Mouse (Mus musculus): Measurements from ENCODE around the gene Smap1. TPM values are rescaled to one million over a fixed set of nuclear protein-coding genes. Genes with fewer than 3 reads are reported as not detected.
"Not testable (repeated sequence)": the region's sequence is repeated elsewhere in the genome, so short reads cannot be mapped to it uniquely, and the experiment has no call there.

Smap1 gene
- total RNA-seq (2021), result 100 to 1,000 TPM; 140 to 143 TPM
- long read RNA-seq, experiment 1, transcript Smap1-201 (10 exons, 2,289 nt), result major isoform, 13 of 109 reads
- long read RNA-seq, experiment 1, partial matches to known transcripts, result 91 of 109 reads
- long read RNA-seq, experiment 1, other reads (novel, unspliced or antisense), result 5 of 109 reads
- long read RNA-seq, experiment 2, transcript Smap1-201 (10 exons, 2,289 nt), result major isoform, 7 of 75 reads
- long read RNA-seq, experiment 2, partial matches to known transcripts, result 11 of 75 reads
- long read RNA-seq, experiment 2, other reads (novel, unspliced or antisense), result 57 of 75 reads

DNA sequence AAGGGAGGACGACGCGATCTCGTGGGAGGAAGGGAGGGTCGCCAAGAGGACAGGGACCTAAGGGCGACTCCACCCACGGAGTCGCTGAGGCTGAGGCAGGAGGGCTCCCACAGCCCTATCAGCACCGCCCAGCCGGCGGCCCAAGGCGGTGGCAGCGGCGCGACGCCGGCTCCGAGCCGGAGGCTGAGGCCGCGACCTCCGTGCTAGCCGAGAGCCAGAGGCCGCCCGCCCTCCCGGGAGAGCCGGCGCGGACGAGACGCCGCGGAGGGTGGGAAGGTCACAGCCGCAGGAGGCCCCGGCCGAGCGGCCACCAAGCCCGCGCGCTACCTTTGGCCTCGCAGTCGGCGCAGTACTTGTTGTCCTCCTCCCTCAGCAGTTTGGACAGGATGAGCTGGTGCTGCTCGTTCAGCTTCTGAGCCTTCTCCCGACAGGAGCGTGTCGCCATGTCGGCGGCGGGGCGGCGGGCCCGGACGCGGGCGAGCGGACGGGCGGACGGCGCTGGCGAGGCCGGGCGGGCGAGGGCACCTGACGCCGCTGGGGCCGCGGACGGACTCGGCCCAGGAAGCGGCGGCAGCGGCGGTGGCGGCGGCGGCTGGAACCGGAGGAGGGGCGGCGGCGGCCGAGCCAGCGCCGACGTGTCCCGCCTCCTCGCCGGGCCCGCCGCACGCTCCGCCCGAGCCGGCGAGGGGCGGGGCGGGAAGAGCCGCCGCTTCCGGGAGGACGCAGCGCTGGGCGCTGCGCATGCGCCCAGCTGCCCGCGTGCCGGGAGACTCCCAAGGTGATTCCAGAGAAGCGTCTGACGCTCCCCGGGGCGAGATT, at the start of gene Smap1:
TSS of gene Smap1 (minus strand) at position 607 of the 819 bp plus-strand sequence.
- peak; percentile 80 to 86 for DNase-seq (ENCODE audit: low spot score in 2 of 2)

DNA sequence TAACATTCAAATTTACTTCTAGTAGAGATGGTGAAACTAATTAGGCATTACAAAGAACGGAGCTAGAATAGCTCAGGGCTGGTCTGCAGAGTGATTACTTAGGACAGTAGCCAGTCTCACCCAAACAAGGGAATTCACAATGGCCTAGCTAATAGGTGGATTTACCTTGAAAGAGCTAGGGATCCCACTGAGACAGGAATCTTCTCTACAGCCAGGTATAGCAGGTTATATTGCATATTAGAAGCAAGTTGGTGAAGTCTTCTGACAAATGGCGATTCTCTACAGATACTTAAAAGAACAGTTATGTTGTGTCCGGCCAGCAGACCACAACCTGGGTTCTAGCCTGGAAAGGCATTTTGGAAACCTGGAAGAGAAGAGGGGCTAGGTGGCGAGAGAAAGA, 49.0 kb upstream of the Smap1 start:
- DNase-seq (ENCODE audit: low spot score in 2 of 2), result not testable (repeated sequence)

DNA sequence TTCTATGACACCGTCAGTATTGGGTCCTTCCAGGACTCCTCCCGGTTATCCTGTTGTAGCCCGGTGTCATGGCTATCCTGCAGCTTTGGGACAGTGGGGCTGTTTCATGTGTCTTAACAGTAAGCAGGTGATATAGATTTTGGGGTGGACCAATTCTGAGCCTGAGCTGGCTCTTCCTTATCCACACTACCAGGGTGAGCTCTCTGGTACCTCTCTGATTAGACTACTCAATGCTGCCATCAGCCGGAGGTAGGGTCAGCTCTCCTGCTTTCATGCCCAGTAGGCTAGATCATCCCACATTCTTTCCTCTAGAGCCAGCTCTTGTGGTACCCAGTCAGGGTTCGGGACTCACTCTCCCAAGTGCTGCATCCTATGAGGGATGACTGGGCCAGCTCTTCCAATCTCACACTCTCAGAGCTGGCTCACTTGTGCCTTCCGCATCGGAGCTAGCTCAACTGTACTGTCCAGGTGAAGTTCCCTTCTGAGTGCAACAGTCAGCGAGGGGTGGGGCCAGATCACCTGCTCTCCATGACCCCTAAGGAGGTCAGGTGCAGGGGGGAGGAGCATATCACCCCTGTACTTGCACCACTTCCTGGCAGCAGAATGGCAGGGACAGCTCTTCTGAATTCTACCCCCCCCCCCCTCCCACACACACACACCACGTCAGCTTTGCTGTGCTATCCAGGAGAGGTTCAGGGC, 46.1 kb upstream of the Smap1 start:
- no peak for DNase-seq (ENCODE audit: low spot score in 2 of 2)

DNA sequence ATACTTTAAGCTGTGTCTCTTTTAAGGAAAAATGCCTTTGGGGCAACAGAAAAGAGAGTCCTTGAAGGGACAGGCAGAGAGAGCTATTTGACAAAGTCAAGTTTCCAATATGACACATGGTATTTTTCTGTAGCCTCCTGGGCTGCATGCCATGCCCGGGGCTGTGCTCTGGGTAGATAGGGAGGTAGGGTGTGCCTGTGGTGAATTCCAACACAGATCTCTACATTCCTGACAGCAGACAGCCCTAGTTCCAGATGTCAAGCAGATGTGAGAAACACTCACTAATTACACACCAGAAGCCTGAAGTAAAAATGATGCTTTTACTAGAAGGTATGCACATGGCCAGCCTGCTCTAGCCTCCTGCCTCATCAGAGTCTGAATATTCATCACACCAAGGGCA, 44.1 kb upstream of the Smap1 start:
- no peak for DNase-seq (ENCODE audit: low spot score in 2 of 2)

DNA sequence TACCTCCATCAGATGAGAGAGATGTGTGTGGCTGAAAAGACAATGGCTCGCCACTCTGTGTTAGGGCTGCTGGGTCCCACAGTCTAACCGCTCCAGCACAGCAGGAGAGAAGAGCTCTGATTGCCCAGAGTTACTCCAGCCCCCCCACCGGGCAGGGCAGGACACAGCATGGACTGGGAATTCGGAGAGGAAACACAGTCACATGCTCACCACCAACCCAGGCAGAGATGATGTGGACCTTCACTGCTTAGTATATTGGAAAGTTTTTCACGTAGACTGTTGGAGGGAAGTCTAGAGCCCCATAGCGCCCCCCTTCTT, 37.3 kb upstream of the Smap1 start:
- DNase-seq (ENCODE audit: low spot score in 2 of 2), result no peak

DNA sequence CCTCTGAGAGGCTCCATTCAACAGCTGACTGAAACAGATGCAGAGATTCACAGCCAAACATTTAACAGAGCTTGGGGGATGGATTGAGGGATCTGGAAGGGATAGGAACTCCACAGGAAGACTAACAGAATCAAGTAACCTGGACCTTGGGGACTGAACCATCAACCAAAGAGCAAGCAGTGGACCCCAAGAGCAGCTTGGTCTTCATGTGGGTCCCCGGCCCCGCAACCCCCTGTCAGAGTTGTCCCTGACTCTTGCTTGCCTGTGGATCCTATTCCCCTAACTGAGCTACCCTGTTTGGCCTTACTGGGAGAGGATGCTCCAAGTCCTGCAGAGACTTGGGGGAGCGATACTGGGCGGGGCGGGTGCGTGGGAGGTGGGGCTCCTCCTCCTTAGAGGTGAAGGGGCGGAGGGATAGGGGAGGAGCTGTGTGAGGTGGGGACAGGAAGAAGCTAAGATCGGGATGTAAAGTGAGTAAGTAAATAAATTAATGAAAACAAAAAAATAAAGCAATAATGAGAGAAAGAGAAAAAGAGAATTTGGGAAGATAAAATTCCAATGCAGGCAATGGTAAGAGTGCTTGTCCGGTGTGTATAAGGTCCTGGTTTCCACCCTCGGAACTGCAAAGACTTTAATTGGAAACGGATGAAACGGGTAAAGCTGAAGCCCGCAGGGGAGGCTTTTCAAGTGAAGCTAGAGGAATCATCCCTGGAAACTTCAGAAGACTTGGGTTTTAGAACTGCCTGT, 36.7 kb upstream of the Smap1 start:
- no peak for DNase-seq (ENCODE audit: low spot score in 2 of 2)

DNA sequence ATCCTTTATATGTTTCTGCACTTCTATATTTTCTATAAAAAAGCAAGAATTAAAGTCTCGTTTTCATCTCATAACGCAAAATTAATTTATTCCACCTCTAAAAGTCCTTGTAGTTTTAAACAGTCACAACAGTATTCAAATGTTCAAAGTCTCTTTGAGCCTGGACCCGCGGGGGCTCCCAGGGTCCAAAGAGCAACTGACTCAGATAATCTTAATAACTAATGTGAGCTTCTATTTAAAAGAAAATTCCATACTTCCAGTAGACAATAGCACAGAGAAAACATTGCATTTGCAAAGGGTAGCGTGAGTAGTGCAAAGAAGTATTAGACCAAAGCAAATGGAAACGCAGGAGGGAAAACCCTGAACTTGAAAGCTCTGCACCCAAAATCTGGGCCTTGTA, 36.0 kb upstream of the Smap1 start:
- no peak for DNase-seq (ENCODE audit: low spot score in 2 of 2)

DNA sequence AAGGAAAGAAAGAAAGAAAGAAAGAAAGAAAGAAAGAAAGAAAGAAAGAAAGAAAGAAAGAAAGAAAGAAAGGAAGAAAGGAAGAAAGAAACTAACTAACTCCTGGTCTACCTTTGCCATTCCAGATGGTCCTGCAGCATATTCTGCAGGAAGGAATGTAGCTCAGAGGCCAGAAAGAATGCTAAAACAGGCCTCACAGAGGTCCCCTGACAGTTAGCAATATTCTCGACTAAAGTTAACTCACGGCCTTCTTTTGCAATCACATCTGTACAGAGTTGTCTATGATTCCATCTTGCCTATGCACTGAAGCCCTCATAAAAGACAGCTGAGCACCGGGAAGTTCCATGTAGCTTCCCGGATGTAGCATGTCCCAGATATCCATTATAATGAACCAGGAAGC, 33.4 kb upstream of the Smap1 start:
- no peak for DNase-seq (ENCODE audit: low spot score in 2 of 2)

DNA sequence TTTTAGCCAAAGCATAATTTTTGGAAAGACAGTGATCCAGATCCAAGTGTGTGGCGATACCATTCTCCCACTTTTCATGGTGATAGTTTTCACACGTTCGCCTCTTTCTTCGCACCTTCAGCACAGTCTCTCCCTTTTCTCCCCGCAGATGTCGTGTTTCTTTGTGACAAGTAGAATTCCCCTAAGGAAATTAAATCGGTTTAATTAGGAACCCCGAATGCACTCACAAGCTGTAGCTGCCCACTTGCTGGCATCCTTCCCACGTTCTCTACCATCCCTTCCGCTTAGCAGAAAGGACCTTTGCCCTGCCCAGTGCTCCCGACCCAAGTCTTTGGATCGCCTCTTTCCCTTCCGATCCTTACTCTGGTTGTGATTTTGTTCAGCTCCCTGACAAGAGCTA, 31.8 kb upstream of the Smap1 start:
- peak; percentile 60 to 77 for DNase-seq (ENCODE audit: low spot score in 2 of 2)

DNA sequence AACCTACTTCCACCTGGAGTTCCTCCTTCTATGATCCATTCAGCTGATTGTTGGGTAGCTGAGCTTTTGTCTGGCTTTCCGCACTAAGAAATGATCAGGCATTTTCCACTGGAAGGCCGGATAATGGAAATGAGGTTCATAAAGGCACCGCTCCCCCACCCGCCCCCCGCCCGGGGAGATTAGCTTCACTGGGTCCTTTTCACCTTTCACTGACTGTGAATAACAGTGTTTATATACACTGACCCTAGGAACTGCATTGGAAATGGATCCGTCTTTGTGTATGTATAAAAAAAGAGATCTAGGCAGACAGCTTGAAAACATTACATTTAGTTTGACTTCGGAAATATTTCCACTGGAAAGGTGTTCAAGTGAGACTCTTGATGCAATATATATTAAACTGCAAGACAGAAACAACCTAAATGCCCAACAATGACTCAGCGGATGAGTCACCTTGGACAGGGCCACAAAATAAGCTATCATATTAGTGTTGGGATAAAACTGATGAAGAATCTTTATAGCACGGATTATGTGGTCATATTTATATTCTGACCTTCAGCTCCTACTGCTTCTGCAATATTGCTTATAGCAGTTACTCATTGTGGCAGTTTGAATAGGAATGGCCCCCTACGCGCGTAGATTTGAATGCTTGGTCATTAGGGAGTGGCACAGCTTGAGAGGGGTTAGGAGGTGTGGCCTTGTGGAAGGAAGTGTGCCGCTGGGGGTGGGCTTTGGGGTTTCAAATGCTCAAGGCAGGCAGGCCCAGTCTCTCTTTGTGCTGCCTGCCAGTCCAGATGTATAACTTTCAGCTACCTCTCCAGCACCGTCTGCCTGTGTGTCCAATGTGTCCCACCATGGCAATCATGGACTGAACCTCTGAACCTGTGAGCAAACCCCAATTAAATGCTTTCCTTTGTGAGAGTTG, 26.9 kb upstream of the Smap1 start:
- no peak for DNase-seq (ENCODE audit: low spot score in 2 of 2)

DNA sequence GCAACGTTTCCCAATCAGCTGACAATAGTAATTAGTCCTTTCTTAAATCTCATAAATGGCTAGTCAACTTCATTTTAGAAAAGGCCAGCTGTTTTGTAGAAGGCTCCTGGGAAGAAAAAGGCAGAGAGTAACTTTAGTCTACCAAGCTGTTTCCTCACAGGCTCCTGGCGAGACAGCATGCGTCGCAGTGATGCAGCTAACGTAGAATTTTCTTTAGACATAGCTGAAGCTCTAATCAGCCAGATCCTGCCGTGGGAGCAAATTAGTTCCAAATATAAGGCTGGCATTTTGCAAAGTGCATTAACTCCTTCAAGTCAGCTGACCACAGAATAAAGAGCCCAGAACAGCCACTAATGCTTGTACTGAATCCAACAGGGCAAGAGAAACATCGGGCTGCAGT, 26.2 kb upstream of the Smap1 start:
- no peak for DNase-seq (ENCODE audit: low spot score in 2 of 2)

DNA sequence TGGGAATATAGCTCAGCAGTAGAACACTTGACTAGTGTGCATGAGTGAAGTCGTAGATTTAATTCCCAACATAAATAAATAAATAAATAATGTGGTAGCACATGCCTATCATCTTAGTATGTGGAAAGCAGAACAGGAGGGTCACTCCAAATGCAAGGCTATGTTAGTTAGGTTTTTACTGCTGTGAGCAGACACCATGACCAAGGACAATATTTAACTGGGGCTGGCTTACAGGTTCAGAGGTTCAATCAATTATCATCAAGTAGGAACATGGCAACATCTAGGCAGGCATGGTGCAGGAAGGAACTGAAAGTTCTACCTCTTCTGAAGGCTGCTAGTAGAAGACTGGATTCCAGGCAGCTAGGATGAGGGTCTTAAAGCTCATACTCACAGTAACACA, 22.0 kb upstream of the Smap1 start:
- no peak for DNase-seq (ENCODE audit: low spot score in 2 of 2)

DNA sequence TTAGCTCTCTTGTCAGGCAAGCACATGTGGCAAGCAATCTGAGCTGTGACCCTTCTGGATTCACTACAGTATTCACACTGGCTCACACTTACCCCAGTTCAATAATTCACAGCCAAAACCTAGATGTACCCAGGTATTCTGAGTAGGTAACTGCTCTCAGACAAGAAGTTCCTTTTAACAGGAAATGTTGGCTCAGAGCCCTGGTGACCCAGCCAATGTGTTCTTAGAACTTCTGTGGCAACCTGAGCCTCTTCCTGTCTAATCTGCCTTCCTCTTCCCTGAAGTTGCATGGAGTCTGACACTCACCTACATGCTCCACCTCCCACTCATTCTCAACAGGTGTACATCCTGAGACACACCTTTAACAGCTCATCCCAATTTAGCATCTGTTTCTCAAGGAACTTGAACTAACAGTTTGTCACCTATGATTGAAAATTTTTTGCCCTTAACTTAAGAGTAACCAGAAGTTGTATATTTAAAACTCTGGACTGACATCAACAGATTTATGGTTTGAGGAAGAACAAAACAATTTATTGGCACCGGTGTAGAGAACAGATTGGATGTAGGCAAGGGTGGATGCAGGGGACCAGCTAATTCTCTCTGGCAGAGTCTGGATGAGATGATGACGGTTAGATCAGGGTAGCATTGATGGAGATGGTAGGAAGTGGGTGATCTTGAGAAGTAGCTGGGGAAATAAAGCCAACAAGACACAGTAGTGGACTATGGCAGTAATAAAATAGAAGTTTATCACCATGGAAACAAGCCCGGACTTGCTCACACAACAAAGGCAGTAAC, 21.2 kb upstream of the Smap1 start:
- peak in 1 of 2 experiments; percentile 10 for DNase-seq (ENCODE audit: low spot score in 2 of 2)

DNA sequence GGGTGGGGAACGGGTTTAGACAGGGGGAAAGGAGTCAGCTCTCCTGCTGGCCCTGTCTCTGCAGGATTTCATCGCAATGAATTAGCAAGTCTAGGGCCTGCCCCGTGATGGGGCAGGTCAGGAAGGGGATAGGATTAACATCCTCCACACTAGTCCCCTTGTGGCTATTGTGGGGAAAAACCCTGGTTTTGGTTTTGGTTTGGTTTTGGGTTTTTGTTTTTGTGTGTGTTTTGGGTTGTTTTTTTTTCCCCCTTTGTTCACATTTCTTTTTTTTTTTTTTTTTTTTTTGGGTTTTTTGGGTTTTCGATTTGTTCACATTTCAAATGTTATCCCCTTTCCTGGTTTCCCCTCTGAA, 13.3 kb upstream of the Smap1 start:
- no peak for DNase-seq (ENCODE audit: low spot score in 2 of 2)

DNA sequence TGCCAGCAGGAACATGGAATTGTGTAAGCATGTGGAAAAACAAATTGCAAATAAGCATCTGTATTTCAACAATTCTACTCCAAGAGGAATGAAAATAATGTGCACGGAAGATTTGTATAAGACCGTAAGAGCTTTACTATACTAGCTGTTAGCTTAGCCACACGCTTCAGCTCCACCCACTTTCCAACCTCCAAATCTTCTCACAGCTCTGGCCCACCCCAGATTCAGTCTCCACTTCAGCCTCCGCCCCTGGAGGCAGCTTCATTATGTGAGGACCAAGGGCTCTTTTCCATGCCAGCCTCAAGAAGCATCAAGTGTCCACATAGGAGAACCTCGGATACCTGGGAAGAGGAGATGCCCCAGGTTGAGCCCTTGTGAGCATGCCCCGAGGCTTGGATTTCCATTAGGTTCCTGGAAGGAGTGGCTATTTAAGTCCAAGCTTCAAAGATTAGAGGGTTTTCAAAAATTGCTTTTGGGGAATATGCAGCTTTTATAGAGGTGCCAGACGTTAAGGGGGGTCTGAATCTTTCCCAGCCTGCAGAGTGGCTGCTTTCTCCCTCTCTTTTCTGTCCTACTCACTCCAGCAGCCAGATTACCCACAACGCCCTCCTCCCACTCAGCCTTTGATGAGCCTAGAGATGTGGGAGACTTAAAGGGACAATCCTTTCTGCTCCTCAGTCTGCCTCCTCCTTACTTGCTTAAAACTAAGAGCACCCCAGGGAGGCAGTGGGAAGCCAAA, 12.7 kb upstream of the Smap1 start:
- DNase-seq (ENCODE audit: low spot score in 2 of 2), result peak; percentile 26 to 53

DNA sequence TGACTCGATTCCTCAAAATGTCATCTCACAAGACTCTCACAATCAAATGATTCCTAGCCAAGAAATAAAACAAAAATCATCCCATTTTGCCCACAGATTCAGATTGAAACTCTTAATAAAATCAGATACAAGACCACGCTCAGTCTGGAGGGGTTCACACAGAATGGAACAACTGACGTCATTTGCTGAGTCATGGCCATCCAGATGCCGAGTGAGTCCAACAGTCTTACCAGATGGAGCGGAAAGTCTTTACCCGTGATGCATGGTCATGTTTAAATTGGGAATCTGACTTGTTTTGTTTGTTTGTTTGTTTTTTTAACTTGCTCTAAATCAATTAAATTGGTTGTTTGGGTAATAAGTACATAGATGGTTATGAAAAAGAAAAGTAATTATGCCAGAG, 7.3 kb upstream of the Smap1 start:
- DNase-seq (ENCODE audit: low spot score in 2 of 2), result no peak

DNA sequence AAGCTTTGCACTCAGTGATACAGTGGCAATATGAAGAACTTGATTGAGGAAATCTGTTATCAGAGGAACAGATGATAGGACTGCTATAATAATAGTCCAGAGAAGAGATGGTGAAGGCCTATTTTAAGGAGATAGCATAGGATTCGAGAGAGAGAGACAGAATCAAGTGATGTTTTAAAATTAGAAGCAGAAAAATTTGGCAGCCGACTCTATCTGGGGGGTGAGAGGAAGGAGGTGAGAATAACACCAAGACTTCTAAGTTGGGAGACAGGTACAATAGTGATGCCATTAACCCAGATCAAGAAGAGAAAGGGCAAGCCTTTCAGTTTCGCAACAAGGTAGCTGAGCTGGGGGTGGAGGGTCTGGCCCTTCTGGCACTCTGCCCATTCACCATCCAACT, 6.3 kb upstream of the Smap1 start:
- no peak for DNase-seq (ENCODE audit: low spot score in 2 of 2)

DNA sequence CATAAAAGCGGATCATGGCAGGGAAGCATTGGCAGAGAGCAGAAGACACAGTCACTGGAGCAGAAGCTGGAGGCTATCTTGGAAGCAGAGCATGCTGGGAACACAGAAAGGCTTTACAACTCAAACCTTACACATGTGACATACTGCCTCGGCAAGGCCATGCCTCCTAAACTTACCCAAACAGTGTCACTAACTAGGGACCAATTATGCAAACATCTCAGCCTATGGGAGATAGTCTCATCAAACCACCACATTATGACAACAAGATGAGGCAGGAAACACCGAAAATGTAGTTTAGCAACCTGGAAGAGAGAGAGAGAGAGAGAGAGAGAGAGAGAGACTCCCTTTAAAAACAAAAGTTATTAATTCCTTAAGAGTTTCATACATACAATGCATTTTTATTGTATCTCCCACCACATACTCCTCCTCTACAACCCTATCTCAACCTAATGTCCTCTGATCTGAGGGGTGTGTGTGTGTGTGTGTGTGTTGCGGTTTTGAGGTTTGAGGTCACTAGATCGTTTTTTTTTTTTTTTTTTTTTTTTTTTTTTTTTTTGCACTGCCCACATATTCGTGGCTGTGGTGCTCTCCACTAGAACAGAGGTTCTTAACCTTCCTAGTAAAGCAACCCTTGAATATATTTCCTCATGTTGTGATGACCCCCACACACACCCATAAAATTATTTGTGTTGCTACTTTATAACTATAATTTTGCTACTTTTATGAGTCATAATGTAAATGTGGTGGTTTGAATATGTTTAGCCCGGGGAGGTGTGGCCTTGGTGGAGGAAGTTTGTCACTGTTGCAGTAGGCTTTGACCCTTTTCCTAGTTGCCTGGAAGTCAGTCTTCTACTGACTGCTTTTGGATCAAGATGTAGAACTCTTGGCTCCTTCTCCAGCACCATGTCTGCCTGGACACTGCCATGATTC, 1.9 kb upstream of the Smap1 start:
- DNase-seq (ENCODE audit: low spot score in 2 of 2), result no peak
